Mouse (Mus musculus) MEL (cell line): ENCODE results near the gene Lyg1.
A peak's percentile ranks its signal among the peaks of the same experiment; 100 is the strongest.

Experiments
- CTCF ChIP-seq, 3 experiments: IDR thresholded peaks in 2 of 3; conservative IDR thresholded peaks in 1 of 3; 2 replicates each; pipeline ENCODE4 v1.5.1; 2011 to 2012; ENCODE audit warnings: low read length in 3 of 3, low read depth in 2 of 3, mild to moderate bottlenecking in 2 of 3, improper control_type of control experiment in 1 of 3, inconsistent platforms in 1 of 3, mixed read lengths in 1 of 3, moderate library complexity in 1 of 3; ENCODE audit not compliant: control insufficient read depth in 1 of 3, insufficient read depth in 1 of 3, poor library complexity in 1 of 3, severe bottlenecking in 1 of 3
- ETS1 ChIP-seq: IDR thresholded peaks from 2 replicates; pipeline ENCODE4 v1.6.1; 2012; ENCODE audit warnings: low read depth, mild to moderate bottlenecking, inconsistent platforms, low read length, improper control_type of control experiment, moderate library complexity
- GABPA ChIP-seq: IDR thresholded peaks from 2 replicates; pipeline ENCODE4 v1.6.1; 2012; ENCODE audit warnings: low read depth, mild to moderate bottlenecking, inconsistent platforms, low read length, improper control_type of control experiment, moderate library complexity
- GATA1 ChIP-seq: IDR thresholded peaks from 2 replicates; pipeline ENCODE4 v1.6.1; 2011; ENCODE audit warnings: low read depth, low read length, improper control_type of control experiment
- HCFC1 ChIP-seq: IDR thresholded peaks from 2 replicates; pipeline ENCODE4 v1.6.1; 2012; ENCODE audit warnings: low read depth, mild to moderate bottlenecking, inconsistent platforms, low read length, improper control_type of control experiment, moderate library complexity
- MAFK ChIP-seq: IDR thresholded peaks from 2 replicates; pipeline ENCODE4 v1.6.1; 2011; ENCODE audit warnings: low read depth, mild to moderate bottlenecking, low read length, improper control_type of control experiment, borderline replicate concordance
- MAX ChIP-seq: IDR thresholded peaks from 2 replicates; pipeline ENCODE4 v1.6.1; 2011; ENCODE audit warnings: low read length, improper control_type of control experiment
- MYB ChIP-seq: IDR thresholded peaks from 2 replicates; pipeline ENCODE4 v1.6.1; 2011; ENCODE audit warnings: mild to moderate bottlenecking, low read depth, low read length, improper control_type of control experiment
- POLR2A ChIP-seq, 2 experiments: IDR thresholded peaks; 2 replicates each; pipeline ENCODE4 v1.6.1; 2011 to 2012; ENCODE audit warnings: low read length in 2 of 2, mild to moderate bottlenecking in 2 of 2, control low read depth in 1 of 2, improper control_type of control experiment in 1 of 2, low read depth in 1 of 2, moderate library complexity in 1 of 2; ENCODE audit not compliant: control insufficient read depth in 1 of 2, insufficient read depth in 1 of 2, poor library complexity in 1 of 2
- POLR2AphosphoS5 ChIP-seq: IDR thresholded peaks from 2 replicates; pipeline ENCODE4 v1.6.1; 2012; ENCODE audit warnings: low read depth, borderline replicate concordance, mild to moderate bottlenecking, inconsistent platforms, low read length, moderate library complexity, mixed read lengths
- RCOR1 ChIP-seq: IDR thresholded peaks from 2 replicates; pipeline ENCODE4 v1.6.1; 2012; ENCODE audit warnings: low read depth, mild to moderate bottlenecking, inconsistent platforms, low read length, improper control_type of control experiment
- TAL1 ChIP-seq: IDR thresholded peaks from 2 replicates; pipeline ENCODE4 v1.6.1; 2012; ENCODE audit warnings: mild to moderate bottlenecking, inconsistent platforms, low read length, moderate library complexity, mixed read lengths
- ZC3H11A ChIP-seq: IDR thresholded peaks from 2 replicates; pipeline ENCODE4 v1.6.1; 2012; ENCODE audit warnings: low read depth, mild to moderate bottlenecking, inconsistent platforms, low read length, improper control_type of control experiment

GRCm38 (mm10) chr1:37996877-37997484 is 39.4 kb upstream of the Lyg1 start:
- TF ChIP-seq MAX, result no peak; the same call in 1 of the 2 replicates
- peak; percentile 84 to 94 for TF ChIP-seq POLR2A (IDR thresholded peaks at IDR 0.05; ENCODE audit: control insufficient read depth in 1 of 2, insufficient read depth in 1 of 2, low read depth in 1 of 2, low read length in 2 of 2, poor library complexity in 1 of 2)
- no peak for TF ChIP-seq ETS1
- TF ChIP-seq GABPA, result no peak
- no peak for TF ChIP-seq ZC3H11A
- TF ChIP-seq GATA1, result no peak
- TF ChIP-seq RCOR1, result no peak
- peak; percentile 93 for TF ChIP-seq HCFC1
- TF ChIP-seq MYB, result no peak
- no peak for TF ChIP-seq TAL1
- TF ChIP-seq POLR2AphosphoS5, result no peak
- TF ChIP-seq CTCF (IDR thresholded peaks at IDR 0.05 in 2 of 3, conservative IDR thresholded peaks at IDR 0.05 in 1 of 3; ENCODE audit: control insufficient read depth in 1 of 3, insufficient read depth in 1 of 3, low read depth in 2 of 3, low read length in 3 of 3, poor library complexity in 1 of 3, severe bottlenecking in 1 of 3), result no peak
- no peak for TF ChIP-seq MAFK
